Mouse (Mus musculus): ENCODE results near the gene Gm21497. TPM values are rescaled to one million over a fixed set of nuclear protein-coding genes. Genes with fewer than 3 reads are reported as not detected.
"Not testable (repeated sequence)": the region's sequence is repeated elsewhere in the genome, so short reads cannot be mapped to it uniquely, and the experiment has no call there.

Gene Gm21497
- not detected in 2 replicates for polyA plus RNA-seq (2015; fragmentation: Nextera tagmentation; extraction: Ambion mirVana)

DNA sequence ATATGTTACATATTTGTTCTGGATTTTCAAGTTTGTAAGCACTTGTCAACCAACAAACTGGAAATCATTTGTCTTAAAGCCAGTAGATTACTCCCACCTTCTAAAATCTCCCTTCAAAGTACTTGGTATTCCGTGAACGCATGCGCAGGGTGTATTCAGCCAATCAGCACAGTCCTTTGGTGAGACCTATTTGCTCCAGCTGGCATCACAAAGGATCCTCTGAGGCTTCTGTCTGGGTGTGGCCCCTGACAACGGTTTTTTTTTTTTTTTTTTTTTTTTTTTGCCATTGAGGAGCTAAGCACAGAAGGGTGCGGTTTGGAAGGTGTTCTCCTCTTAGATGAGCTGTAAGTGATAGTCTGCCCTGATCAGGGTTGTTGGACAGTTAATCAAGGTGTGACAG, at the start of gene Gm21497:
Gene Gm21497 (plus strand): TSS at position 301 of the 400 bp plus-strand sequence.
- ATAC-seq (ENCODE audit: insufficient read depth); H3K4me1 ChIP-seq (replicated peaks); H3K9me3 ChIP-seq (replicated peaks); H3K27ac ChIP-seq (replicated peaks); H3K9ac ChIP-seq; H3K36me3 ChIP-seq (replicated peaks); H3K4me2 ChIP-seq; H3K4me3 ChIP-seq (replicated peaks); H3K27me3 ChIP-seq: not testable (repeated sequence)
- WGBS (ENCODE audit: insufficient replicate concordance): no CpG with 5 or more reads among the region's 5 CpGs
